Mouse (Mus musculus) frontal cortex, adult 2 months (tissue): Measurements from ENCODE around the gene Gabrd. TPM values are rescaled to one million over a fixed set of nuclear protein-coding genes. Genes with fewer than 3 reads are reported as not detected.
"Not testable (repeated sequence)": the region's sequence is repeated elsewhere in the genome, so short reads cannot be mapped to it uniquely, and the experiment has no call there.

Experiments used
- DNase-seq, 2 experiments: peaks; one replicate each; pipeline ENCODE4 v3.0.0; 2022; ENCODE audit warnings: low spot score in 1 of 2; ENCODE audit errors: extremely low spot score in 1 of 2
- polyA plus RNA-seq: library from polyadenylated mRNA; depleted of rRNA; stranded (reverse); fragments of >200 nt; gene quantifications from 2 replicates; pipeline ENCODE4 v1.2.3, GENCODE M21; 2012; rRNA removed

Gabrd gene
- 88.9 and 107 TPM in 2 replicates for polyA plus RNA-seq

DNA sequence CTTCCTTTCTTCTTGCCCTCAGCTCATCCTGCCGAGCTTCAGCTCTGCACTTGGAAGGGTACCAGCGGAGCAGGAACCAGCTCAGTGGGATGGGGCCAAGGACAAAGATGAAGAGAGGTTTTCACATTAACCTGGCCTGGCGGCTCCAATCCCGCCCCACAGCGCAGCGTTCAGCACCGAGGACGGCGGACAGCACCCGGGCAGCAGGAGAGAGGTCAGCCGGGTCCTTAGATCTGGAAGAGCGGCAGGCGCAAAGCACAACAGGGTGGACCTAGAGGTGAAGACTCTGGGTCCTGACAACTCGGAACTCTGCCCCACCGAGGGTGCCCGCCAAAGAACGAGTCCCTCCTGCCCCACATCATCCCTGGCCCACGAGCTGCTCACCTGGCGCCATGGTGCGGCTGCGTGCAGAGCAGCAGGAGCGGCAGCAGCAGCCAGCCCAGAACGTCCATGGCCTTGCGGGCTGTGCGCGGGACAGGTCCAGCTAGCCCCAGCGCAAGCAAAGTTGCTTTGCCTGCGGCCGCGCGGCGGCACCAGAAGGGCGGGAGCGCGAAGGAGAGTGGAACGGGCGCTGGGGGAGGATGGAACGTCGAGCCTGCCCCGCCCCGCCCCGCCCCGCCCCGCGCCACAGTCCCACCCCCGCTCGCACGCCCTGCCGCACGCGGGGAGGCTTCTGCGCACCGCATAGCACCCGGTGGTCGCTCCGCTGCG lies at the start of gene Gabrd:
Gene Gabrd, minus strand, starts transcription at position 602 of the 711 bp plus-strand sequence.
- peak in 1 of 2 experiments; percentile 63 for DNase-seq

DNA sequence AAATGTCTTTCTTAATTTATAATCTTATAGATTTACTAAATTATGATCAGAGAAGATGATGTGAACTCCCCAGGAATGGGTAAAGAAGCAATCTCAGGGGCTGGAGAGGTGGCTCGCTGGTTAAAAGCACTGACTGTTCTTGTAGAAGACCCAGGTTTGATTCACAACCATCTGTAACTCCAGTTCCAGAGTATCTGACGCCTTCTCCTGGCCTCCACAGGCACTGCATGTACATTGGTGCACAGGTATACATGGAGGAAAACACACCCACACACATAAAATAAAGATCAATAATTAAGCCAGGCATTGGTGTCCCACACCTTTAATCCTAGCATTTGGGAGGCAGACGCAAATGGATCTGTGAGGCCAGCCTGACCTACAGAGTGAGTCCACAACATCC lies 44.9 kb upstream of the Gabrd start:
- DNase-seq = no peak

DNA sequence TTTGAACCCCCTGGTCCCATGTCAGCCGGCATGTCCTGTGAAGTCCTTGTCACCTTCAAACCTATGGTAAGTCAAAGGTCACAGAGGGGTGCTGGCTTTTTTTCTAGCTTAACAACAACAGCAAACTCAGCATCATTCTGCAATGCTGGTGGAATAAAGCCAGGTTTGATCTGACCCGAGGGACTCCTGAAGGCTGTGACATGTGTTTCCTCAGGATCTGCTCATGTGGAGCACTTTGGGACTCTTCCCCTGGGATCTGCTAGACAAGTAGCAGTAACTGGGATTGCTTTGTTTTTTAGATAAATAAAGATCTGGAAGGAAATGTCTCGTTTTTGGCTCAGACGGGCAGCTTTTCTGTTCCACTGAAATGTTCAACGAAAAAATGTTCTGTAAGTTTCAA lies 36.1 kb upstream of the Gabrd start:
- DNase-seq = no peak

DNA sequence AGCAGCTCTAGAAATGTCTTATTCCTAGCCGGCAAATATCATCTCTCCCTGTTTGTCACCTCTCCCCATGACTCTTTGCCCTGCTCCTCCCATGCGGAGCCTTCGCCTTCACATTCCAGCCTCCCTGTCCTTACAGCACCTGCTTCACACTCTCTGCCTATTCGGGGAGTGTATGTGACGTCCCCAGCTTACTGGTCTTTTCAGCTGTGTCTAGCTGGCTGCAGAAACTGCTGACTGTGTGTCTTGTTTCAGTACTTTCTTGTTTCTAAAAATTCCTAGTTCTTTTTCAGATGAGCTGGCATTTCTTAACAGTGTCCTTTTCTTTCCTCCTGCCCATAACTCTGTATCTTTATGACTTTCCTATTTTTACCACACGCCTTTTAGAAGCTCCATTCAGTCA lies 34.4 kb upstream of the Gabrd start:
- DNase-seq = peak in 1 of 2 experiments; percentile 16

DNA sequence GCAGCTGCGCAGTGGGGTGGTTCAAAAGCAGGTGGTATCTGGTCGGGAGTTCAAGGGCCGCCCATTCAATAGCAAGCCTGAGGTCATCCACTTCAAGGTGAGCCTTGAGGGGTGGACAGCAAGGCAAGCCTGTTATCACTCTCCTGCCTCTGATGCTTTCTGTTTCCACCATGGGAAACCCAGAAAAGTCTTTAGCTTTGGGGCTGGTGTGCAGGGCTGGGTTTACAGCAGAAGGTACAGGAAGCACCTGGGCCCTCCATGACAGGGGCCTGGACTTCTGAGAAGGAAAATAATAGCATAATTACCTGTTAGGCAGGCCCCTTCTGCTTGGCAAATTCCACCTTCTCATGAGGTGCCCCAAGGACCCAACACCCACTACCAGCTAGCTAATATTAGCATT lies 31.3 kb upstream of the Gabrd start:
- no peak for DNase-seq

DNA sequence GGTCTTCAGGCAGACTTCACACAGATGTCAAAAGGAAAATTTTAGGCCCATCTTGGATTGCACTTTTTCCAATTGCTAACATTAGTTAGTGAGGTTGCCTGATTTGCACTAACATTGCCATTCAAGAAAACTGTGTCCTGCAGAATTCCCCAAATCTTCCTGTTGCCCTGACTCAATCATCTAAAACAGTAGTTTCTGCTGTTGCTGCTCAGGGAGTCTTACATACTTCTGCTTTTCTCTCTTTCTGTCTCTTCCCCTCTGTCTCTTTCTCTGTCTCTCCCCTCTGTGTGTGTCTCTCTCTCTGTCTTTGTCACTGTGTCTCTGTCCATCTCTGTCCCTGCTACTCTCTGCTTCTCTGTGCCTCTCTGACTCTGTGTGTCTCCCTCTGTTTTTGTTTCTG lies 30.5 kb upstream of the Gabrd start:
- no peak for DNase-seq

DNA sequence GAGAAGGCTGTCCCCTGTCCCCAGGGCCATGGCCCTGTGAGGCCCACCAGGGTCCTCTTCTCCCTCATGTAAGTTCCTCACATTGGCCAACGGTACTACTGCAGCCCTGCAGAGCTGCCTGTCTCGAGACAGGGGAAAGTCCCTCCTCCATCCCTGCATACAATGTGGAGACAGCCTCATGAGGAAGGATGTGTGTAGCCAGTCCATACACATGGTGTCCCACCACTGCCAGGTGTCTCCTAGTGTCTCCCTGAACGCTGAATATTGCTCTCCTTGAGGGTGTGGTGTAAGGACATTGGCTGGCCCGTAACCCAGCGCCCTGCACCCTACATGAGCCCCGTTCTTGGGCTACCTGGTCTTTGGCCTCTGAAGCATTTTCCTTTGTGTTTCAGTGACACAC lies 28.4 kb upstream of the Gabrd start:
- DNase-seq = no peak

DNA sequence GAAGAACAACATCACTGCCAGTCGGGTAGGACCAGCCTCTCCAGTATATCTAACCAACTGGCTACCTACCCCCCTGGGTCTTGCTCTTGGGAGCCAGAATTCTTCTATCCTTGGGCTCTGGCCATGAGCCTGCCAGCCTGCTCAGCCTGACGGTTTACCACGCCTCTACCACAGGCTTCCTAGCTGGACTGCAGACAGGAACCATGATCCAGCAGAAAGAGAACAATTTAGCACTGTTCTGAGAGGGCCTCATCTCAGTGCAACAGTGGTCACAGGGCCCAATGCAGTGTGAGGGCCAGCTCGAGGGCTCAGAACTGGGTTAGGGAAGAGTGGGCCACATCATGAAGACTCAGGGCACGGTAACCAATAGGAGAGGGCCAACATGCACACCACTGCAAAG lies 26.1 kb upstream of the Gabrd start:
- no peak for DNase-seq

DNA sequence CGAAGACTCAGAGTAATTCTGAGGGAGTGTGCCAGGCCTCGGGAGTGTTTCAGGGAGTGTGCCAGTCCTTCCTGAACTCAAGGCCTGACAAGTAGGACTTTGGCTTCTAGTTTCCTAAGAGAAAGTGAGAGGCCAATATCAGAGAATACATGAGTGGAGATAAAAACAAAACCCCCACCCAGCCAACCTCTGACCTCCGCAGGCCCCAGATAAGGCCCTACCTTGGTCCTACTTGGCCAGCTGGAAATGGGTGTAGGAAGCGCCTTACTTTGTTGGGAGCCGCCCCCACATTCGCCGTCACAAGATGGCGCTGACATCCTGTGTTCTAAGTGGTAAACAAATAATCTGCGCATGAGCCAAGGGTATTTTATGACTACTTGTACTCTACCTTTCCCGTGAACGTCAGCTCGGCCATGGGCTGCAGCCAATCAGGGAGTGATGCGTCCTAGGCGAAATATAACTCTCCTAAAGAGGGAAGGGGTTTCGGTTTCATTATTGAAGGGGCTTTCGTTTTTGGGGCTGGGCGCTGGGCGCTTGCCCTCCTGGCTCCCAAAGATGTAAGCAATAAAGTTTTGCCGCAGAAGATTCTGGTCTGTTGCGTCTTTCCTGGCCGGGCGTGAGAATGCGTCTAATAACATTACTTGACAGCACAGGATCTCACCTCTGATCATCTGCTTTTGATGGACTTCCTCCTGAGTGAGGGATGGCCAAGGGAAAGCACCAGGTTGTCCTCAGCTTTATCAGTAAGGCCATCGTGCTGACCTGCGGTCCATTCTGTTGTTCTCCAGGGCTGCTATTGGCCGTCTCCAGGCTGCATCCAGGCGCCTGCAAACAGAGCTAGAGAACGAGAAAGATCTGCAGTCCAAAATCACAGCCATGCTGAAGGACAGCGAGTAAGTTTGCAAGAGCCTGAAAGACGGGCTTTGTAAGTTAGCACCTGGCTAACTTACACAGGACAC lies 23.8 kb upstream of the Gabrd start:
- not testable (repeated sequence) for DNase-seq

DNA sequence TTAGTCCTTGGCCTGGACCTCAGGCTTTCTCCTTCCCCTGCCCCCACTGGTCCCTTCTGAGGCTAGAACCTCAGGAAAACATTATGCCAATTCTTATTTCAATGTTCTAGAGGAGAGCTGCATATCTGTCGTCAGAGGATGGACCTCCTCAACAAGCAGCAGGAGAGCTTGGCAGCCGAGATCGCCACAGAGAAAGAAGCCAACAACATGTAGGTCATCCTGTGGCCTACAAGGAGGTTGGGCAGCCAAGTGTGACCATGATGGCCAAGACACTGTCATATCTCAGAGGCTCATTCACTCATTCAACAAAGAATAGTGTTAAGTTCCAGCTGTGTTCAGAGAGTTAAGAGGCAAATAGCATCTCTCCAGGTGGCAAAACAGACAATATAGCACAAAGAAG lies 22.2 kb upstream of the Gabrd start:
- no peak for DNase-seq

DNA sequence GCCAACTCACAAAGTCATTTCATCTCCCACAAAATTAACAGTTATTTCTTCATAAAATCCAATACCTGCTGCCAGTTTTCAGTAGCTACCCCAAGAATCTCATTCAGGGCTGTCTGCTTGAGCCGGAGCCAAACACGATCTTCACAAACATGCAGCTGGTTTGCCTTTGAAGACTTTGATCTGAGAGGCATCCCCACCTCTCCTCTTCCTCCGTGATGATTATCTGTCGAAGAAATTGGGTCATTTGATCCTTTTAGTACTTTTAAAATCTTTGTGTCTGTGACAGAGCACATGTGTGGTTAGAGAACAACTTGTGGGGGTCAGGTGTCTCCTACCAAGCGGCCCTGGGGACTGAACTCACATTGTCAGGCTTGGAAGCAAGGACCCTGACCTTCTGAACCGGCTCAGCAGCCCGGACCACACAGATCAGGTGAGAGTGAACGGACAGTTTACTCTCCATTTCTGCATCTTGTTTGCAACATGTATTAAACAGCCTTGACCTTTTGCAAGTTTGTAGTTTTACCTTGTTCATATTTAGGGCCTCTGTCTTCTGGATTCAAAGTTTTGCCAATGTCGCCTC lies 16.8 kb upstream of the Gabrd start:
- DNase-seq = no peak

DNA sequence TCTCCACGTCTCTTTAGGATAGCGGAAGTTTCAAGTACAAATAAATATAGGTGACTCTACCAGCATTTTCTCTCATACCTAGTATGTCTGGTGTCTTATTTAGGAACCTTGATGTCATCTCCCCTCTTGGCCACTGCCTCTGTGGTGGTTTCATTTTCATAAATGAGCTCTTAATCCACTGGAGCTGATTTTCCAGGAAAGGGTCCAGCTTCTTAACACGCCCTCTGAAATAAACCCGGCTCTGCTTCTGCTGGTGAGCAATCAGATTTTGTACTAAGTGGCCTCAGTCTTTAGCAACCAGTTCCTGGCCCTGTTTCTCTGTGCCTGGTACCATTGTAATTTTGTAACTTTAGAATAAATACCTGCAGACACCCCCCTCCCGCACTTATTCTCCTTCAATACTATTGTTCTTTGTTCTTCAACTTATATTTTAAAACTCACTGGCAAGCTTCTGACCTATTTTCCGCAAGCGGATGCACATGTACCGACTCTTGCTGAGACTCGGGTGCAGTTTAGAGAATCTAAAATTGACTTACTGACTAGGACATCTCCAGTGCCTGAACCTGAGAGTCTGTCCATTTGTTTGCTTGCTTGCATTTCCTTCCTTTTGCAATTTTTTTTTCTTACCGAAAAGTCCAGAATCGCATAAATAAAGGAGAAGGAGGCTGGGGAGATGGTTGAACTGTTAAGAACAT lies 15.9 kb upstream of the Gabrd start:
- DNase-seq = no peak

DNA sequence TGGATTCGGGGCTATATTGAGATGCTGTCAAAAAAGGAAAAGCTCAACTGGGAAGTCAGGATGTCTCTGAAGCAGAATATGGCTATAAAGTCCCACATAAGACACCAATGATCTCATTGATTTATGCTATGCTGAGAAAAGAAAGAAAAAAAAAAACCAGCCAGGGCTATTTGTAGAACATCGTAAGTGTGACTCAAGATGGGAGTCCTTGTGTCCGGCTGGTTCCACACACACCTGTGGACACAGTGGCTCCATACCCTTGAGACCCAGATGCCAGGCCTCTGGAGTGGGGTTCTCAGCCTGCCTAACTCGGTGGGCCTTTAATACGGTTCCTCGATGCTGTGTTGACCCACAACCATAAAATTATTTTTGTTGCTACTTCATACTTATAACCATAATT lies 14.2 kb upstream of the Gabrd start:
- no peak for DNase-seq

DNA sequence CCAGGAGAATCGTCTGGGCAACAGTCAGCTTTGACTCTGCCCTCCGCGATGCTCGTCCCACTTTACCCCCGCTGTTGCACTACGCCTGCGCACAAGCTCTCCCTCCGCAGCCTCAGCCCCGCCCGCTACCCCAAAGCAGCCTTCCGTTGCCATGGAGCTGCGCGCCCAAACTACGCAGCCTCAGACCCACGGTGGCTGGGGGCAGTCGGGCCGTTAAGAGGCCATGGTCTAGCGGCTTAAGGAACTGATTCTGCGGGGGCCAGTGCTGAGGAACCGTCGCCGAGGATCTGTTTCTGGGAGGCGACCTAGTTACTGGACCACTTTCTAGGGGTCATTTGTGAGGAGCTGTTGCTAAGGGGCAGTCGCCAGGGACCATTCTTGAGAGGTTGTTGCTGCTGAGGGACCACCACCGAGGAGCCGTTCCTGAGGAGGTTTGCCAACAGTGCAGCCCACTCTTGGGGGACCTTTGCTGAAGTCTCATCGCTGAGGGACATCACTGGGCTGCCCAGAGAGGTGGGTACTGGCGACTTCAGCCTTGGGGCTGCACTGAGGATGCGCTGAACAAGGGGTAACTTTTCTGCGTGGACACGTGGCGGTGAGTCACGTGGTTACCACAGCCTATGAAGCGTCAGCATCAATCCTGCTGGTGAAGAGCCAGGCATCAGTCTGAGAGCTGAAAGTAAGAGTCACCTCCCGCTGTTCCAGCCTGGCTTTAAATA lies 11.3 kb upstream of the Gabrd start, which contains the start of gene Cfap74:
Gene Cfap74, plus strand, starts transcription at position 133 of the 719 bp plus-strand sequence.
- DNase-seq = peak; percentile 75 to 90

DNA sequence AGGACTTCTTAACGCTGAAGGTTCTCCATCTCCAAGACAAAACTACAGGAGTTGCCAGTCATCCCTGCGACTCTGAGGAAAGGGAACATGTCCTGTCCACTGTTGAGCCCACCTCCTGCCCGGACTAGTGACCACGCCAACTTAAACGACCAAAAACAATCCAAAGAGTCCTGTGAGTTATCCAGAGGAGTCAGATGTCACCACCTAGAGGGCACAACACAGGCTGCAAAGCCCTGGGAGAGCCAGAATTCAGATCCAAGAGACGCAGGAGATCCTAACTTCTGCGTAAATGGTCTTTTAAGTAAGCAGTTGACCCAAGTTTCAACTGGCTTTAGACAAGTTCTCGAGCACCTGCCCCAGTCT lies 10.8 kb upstream of the Gabrd start:
- DNase-seq = no peak

DNA sequence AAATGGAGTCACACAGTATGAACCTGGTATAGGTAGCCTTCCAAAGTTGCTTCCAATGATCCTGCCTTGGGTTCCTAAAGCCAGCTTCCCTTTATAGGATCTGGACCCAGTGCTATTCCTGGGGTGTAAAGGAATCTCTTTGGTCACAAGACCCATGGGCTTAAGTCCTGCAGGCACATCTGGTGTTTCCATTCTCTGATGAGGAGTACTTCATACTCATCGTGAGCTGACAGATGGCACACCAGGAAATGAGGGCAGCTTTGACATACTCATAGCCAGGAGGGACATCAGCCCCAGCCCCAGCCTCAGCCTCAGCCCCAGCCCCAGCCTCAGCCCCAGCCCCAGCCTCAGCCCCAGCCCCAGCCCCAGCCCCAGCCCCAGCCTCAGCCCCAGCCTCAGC lies 4.6 kb upstream of the Gabrd start:
- no peak for DNase-seq

DNA sequence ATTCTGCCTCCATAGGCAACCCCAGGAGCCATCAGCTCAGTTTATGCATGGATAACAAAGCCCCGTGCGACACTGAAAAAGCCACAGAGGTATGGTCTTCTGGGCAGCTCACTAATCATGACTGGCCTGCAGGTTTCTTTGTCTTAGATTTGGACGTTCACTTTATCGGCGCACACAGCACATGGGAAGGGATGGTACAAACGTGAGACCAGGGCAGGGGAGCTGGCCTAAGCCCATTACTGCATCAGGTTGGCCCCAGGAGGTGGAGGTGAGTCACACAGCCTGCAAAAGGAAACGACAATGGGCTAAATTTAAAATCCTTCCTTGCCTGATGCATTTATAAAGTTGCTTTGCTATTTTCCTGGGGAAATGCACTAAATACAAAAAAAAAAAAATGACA lies 3.2 kb upstream of the Gabrd start:
- no peak for DNase-seq

DNA sequence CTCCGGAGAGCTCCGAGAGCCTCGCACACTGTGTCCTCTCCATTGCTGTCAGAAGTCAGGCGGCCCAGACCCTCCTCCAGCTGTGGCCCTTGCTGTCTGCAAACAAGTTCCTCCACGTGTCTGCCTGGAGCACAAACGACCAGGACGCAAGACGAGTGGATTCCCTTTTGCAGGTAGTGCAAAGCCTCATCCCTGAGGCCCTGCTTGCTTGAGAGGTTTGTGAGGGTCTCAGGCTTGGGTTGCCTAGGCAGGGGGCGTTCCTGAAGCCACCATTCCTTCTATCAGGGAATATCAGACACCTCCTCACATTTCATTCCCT lies 269 bp upstream of the Gabrd start:
- DNase-seq = no peak

DNA sequence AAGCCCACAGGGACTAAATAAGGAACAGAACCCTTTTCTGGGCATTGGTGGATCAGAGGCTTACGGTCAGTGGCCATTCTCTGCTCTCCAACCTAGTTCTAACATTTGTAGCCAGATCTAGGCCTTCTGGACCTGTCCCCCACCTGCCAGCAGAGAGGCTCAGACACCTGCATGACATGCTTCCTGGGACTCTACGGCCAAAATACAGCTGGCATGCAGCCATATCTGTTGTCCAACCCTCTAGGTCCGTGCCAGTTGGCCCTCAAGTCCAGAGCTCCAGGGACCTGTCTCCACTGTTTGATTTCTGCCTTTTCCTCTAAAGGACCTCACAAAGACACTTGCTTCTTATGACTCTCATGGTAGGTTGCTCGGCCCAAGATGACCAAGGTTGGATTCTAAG lies 1.2 kb downstream of the Gabrd start:
- DNase-seq = no peak

DNA sequence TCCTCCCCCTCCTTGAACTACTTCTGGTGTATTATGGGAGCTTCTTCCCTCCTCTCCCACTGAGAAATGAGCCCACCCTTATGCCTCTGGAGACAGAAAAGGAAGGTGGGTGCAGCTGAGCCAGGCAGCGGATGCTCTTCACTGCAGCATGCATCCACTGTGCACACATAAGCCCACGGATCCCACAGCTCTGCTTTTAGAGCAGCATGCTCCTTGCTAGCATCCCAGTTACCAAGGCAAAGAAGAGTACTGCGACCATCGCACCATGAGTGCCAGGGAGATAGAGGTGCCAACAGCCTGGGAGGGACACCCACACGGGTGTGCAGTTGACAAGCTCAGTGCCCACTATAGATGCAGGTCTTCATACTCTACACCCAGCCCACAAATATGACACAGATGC lies 2.4 kb downstream of the Gabrd start:
- peak; percentile 73 to 78 for DNase-seq
